Mouse (Mus musculus): Measurements from ENCODE around the gene Gnaq.

DNA sequence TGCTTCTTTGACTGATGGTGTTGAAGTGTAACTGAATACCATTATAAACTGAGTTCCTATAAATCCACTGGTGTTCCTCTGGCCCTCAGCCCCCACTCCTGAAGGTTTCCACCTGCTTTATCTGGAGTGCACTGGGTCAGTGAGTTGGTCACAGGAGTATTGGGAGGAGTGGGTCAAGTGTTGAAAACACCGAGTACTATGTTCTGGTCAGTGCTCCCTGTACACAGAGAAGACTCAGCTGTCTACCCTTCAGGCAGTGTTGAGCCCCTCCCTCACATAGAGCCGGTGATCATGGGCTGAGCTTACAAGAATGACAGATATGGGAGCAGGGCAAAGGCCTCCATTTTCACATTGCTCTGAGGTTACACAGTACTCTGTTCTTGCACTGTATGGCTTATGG, 28.6 kb downstream of the Gnaq start:
- TF ChIP-seq GATA1 (IDR thresholded peaks at IDR 0.05; ENCODE audit: borderline replicate concordance, low read length) (no peak), FLI1 (IDR thresholded peaks at IDR 0.05; ENCODE audit: low read length) (no peak)
